In the genomic region with DNA sequence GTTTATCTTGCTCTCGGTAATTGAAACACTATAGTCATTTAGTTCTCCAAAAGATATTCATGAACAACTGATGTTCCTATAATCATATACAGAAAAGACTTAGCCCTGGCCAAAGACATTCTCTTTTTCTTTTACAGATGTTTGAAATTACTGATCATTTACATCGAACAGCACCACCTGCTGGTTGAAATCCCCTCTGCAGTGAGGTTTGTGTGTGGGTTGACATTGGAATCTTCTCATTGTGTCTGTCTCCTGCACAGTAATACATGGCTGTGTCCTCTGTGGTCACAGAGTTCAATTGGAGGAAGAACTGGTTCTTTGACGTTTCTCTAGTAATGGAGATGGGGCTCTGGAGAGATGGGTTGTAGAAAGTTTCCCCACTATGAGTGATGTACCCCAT, we compare ENCODE assay signal across 17 mouse cellular contexts.
DNase-seq lines count a peak whose midpoint lies in the region; ATAC-seq and TF ChIP-seq lines count a peak whose summit lies in the region.
"Had no signal": no experiment of that assay in that cellular context is flagged by ENCODE, and none has a peak within 500 bp of the region (broad histone marks: within the 10 kb centered on the region; RNA-seq: fewer than 3 reads in every experiment).

No protein-coding gene starts in this region.

- no peak overlapping the region for H3K4me3 ChIP-seq in kidney, adult 2 months (ENCODE audit: insufficient read depth, low read depth, low read length)
- H3K4me3 ChIP-seq: heart, embryonic 12.5 days; hindbrain, embryonic 10.5 days; left cerebral cortex, adult 2 months; limb, embryonic 15.5 days had no signal

- H3K27ac ChIP-seq in kidney, adult 2 months (ENCODE audit: insufficient read depth, low read depth, low read length) = no peak overlapping the region
- H3K27ac ChIP-seq: hindbrain, embryonic 10.5 days; left cerebral cortex, adult 2 months; limb, embryonic 15.5 days had no signal

- 0 out of 2 replicates have a peak, but pooled peaks have one; percentile 4 for TF ChIP-seq CTCF in kidney, adult 2 months (conservative IDR thresholded peaks at IDR 0.05; ENCODE audit: insufficient read depth, insufficient read length, low read depth, low read length)

- no peak for DNase-seq in kidney, adult 2 months
- no peak for DNase-seq in kidney, postnatal 14 days
- DNase-seq in ES-CJ7 (ENCODE audit: low read depth, low spot score) = peak; percentile 14
- DNase-seq in thymus, postnatal 10 days (ENCODE audit: low spot score in 2 of 2) = peak; percentile 11 to 34
- DNase-seq in spleen, adult 12 weeks (ENCODE audit: low spot score) = no peak
- no peak for DNase-seq in left cerebral cortex, adult 18-20 months (ENCODE audit: low spot score in 2 of 2)
- no peak for DNase-seq in neural tube, embryonic 10.5 days (ENCODE audit: extremely low spot score, low spot score)
- DNase-seq: cerebellum, adult 8-10 months; kidney, adult 18-20 months; lung, postnatal 14 days; right cerebral cortex, postnatal 25 days had no signal

- peak; percentile 74 for ATAC-seq in common myeloid progenitor, adult 5-6 weeks (replicated peaks; ENCODE audit: low read depth, poor library complexity, severe bottlenecking)
- ATAC-seq: midbrain, embryonic 16.5 days had no signal

- WGBS in kidney, adult 2 months = 52% methylated on average over 3 of the region's 3 CpGs

- TF ChIP-seq POLR2A in kidney, adult 2 months (IDR thresholded peaks at IDR 0.05; ENCODE audit: low read depth, low read length) = no peak

- no peaks in the 10 kb centered on the region for H3K36me3 ChIP-seq in kidney, adult 2 months (ENCODE audit: control insufficient read depth, insufficient read depth, low read length)
- H3K36me3 ChIP-seq: heart, embryonic 12.5 days; hindbrain, embryonic 10.5 days; limb, embryonic 15.5 days had no signal

- no peaks in the 10 kb centered on the region for H3K4me1 ChIP-seq in kidney, adult 2 months (ENCODE audit: control insufficient read depth, insufficient read depth, low read length)
- H3K4me1 ChIP-seq: heart, embryonic 12.5 days; hindbrain, embryonic 10.5 days; limb, embryonic 15.5 days had no signal

- no peaks in the 10 kb centered on the region for H3K27me3 ChIP-seq in kidney, adult 2 months (replicated peaks; ENCODE audit: control insufficient read depth, insufficient read depth, low read length)
- H3K27me3 ChIP-seq: heart, embryonic 12.5 days; limb, embryonic 15.5 days had no signal

Comparison
In these comparisons a context has a peak if more than half of its experiments do, and no peak if none do; other contexts are left out.
1. DNase-seq: peak in ES-CJ7 (single experiment) and thymus, postnatal 10 days (2 of 2); none in kidney, adult 2 months (single experiment), kidney, postnatal 14 days (single experiment), spleen, adult 12 weeks (single experiment), left cerebral cortex, adult 18-20 months (0 of 2) and neural tube, embryonic 10.5 days (single experiment).